Mouse (Mus musculus): ENCODE results near the gene Hk1. TPM values are rescaled to one million over a fixed set of nuclear protein-coding genes. Genes with fewer than 3 reads are reported as not detected.

Gene Hk1
- polyA plus RNA-seq, 1 experiment from 2014 or later = 28.4 TPM

DNA sequence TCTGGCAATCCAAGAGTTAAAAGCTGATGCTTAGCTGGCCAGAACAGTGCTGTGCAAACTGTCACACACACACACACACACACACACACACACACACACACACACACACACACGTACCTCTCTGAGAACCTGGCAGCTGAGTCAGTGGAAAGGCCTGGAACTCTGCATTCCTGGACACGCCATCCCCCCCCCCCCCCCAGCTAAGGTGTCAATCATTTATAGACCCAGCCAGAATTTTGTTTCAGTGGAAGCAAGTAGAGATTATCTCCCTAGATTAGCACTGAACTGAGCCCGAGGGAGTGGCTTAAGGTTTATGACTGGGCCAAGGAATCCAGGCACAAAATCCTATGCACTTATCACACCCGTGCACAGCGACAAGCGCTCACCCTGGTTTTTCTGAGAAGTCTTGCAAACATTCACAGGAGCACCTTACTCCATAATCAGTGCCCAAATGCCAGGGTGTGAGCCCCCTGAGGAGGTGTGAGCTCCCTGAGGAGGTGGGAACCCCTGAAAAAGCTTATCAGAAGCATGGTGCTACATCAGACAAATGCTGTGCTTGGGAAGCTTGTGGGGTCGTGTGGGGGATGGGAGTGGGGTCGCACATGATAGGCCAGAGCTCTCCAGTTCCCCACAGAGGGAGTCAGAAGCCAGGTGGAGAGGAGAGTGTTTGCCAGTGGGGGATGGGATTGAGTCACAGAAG lies 33.3 kb upstream of the Hk1 start:
- no peak overlapping the region for H3K27ac ChIP-seq (replicated peaks; ENCODE audit: low read depth, low read length)
- DNase-seq (ENCODE audit: low spot score) (peak; percentile 17), ATAC-seq (ENCODE audit: low read depth) (no peak)
- no peaks in the 10 kb centered on the region for H3K9me3 ChIP-seq (ENCODE audit: control insufficient read depth, low read length)
- H3K4me1 ChIP-seq (ENCODE audit: control insufficient read depth, insufficient read depth, low read length) = no peaks in the 10 kb centered on the region
- no peaks in the 10 kb centered on the region for H3K36me3 ChIP-seq (ENCODE audit: control insufficient read depth, insufficient read depth, low read length)
- no peak overlapping the region for H3K9ac ChIP-seq (ENCODE audit: low read depth, low read length)
- no peak overlapping the region for H3K4me2 ChIP-seq (ENCODE audit: low read depth, low read length)
- WGBS = 27% methylated on average over 8 of the region's 8 CpGs
- H3K4me3 ChIP-seq (ENCODE audit: low read depth, low read length) = no peak overlapping the region
- no peaks in the 10 kb centered on the region for H3K27me3 ChIP-seq (replicated peaks; ENCODE audit: control insufficient read depth, insufficient read depth, low read length)

DNA sequence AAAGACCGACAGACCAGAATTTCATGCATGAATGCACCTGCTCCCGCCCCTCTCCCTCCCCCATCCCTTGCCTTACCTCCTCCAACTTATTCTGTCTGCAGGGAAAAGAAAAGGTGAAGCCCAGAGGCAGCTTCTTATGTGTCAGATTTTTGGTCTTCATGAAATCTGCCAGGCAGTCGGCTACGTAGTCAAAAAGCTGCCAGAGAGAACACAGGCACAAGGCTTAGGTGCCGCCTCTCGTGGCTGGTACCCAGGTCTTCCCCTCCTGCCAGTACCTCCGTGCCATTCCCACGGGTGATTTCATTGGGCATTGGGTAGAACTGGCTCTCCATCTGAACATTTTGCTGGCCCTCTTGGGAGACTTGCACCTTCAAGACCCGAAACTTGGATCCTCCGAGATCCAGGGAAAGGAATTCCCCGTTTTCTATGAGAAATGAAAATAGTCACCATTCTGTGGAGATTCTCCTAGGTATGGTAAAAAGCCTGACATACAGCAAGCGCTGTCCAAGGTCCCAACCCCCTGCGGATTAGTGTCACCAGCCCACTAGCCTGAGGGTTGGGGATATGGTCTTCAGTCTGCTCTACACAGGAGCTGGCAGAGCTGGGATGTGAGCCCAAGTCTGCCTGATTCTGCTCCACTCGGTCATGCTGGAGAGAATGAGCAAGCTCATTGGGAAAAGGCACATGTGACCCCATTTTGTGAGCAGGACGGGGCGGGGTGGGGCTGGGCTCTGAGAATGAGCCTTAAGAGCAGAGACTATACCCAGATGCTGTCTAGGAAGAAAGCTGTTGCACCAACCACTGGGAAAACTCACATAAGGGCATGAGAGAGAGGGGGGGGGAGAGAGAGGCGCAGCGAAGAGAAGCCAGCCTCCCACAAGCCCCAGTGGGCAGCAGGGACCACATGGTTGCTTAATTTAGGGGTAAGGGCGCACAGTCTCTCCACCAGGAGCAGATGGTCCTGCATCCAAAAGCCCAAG lies 32.0 kb upstream of the Hk1 start:
- 65% methylated on average over 19 of the region's 19 CpGs for WGBS
- H3K9me3 ChIP-seq (ENCODE audit: control insufficient read depth, low read length) = no peaks in the 10 kb centered on the region
- ATAC-seq (ENCODE audit: low read depth) (no peak), DNase-seq (ENCODE audit: low spot score) (no peak)
- no peaks in the 10 kb centered on the region for H3K27me3 ChIP-seq (replicated peaks; ENCODE audit: control insufficient read depth, insufficient read depth, low read length)
- no peak overlapping the region for H3K4me3 ChIP-seq (ENCODE audit: low read depth, low read length)
- H3K36me3 ChIP-seq (ENCODE audit: control insufficient read depth, insufficient read depth, low read length) = no peaks in the 10 kb centered on the region
- H3K27ac ChIP-seq (replicated peaks; ENCODE audit: low read depth, low read length) = no peak overlapping the region
- no peak overlapping the region for H3K4me2 ChIP-seq (ENCODE audit: low read depth, low read length)
- H3K4me1 ChIP-seq (ENCODE audit: control insufficient read depth, insufficient read depth, low read length) = no peaks in the 10 kb centered on the region
- no peak overlapping the region for H3K9ac ChIP-seq (ENCODE audit: low read depth, low read length)

DNA sequence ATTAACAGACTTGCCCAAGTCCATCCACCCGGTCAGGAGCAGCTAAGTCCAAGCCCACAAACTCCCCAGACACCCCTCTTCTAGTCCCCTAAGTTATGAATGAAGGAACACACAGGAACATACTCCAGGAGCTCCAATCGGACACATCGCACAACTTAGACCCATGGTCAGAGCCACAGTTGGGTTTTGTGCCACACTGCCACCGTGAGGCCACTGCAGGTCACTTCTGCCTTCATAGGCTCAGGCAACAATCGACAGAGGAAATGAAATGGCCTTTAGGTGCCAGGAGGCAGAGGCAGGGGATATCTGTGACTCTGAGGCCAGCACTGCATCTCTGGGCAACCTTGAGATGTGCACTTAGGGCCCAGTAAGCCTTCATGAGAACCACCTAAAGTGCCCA lies 31.2 kb upstream of the Hk1 start:
- H3K27ac ChIP-seq (replicated peaks; ENCODE audit: low read depth, low read length) = no peak overlapping the region
- H3K9ac ChIP-seq (ENCODE audit: low read depth, low read length) = no peak overlapping the region
- H3K4me1 ChIP-seq (ENCODE audit: control insufficient read depth, insufficient read depth, low read length) = no peaks in the 10 kb centered on the region
- H3K9me3 ChIP-seq (ENCODE audit: control insufficient read depth, low read length) = no peaks in the 10 kb centered on the region
- 4% methylated on average over 5 of the region's 5 CpGs for WGBS
- peak; percentile 72 for DNase-seq (ENCODE audit: low spot score)
- ATAC-seq (ENCODE audit: low read depth) = peak; percentile 85
- no peak overlapping the region for H3K4me3 ChIP-seq (ENCODE audit: low read depth, low read length)
- H3K36me3 ChIP-seq (ENCODE audit: control insufficient read depth, insufficient read depth, low read length) = no peaks in the 10 kb centered on the region
- H3K27me3 ChIP-seq (replicated peaks; ENCODE audit: control insufficient read depth, insufficient read depth, low read length) = no peaks in the 10 kb centered on the region
- no peak overlapping the region for H3K4me2 ChIP-seq (ENCODE audit: low read depth, low read length)

DNA sequence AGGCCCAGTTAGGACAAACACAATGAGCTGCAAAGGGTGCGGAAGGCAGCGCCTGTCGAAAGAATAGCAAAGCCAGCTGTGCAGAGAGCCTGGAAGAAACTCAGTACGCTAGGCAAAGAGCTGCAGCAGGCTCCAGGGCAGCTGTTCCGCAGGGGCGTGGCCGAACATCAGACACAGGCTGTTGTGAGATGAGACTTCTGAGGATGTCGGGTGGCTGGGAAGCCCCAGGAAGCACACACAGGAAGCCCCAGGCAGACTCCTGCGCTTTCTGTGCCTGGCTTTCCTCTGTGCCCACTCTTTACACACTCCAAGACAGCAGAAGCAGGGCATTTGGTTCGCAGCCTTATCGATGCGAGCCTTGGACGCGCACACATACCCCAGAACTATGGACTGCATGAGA lies 25.2 kb upstream of the Hk1 start:
- Histone ChIP-seq H3K4me3 (ENCODE audit: low read depth, low read length) (0 out of 2 replicates have a peak overlapping the region, but pooled peaks have one; percentile 11), H3K4me2 (ENCODE audit: low read depth, low read length) (peak overlapping the region; percentile 50), H3K27ac (replicated peaks; ENCODE audit: low read depth, low read length) (no peak overlapping the region), H3K27me3 (replicated peaks; ENCODE audit: control insufficient read depth, insufficient read depth, low read length) (no peaks in the 10 kb centered on the region; the same call in 1 of the 2 replicates), H3K9me3 (ENCODE audit: control insufficient read depth, low read length) (no peaks in the 10 kb centered on the region), H3K9ac (ENCODE audit: low read depth, low read length) (0 out of 2 replicates have a peak overlapping the region, but pooled peaks have one; percentile 34), H3K4me1 (ENCODE audit: control insufficient read depth, insufficient read depth, low read length) (no peaks in the 10 kb centered on the region), H3K36me3 (ENCODE audit: control insufficient read depth, insufficient read depth, low read length) (no peaks in the 10 kb centered on the region)
- ATAC-seq (ENCODE audit: low read depth) (peak; percentile 83; the same call in 1 of the 2 replicates), DNase-seq (ENCODE audit: low spot score) (peak; percentile 88)
- 35% methylated on average over 14 of the region's 14 CpGs for WGBS

DNA sequence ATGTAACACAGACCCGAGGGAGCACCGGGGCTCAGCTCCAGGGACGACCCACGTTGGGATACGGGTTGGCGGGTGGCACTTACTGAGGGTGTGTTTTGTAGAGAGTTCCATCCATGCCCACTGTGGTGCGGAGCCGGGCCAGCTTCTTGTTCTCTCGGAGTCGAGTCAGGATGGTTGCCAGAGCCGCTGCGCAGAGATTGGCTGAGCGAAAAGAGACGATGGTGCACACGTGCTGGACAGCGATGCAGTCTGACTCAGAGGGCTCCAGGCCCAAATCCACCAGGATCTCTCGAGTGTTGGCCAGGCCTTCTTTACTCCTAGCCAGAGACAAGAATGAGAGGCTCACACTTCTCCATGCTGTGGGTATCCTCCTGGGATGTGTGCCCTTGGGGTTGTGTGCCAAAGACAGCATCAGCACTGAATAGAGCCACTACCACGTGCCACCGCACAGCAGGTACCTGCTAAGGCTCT lies 22.0 kb upstream of the Hk1 start:
- no peaks in the 10 kb centered on the region; the same call in 1 of the 2 replicates for H3K27me3 ChIP-seq (replicated peaks; ENCODE audit: control insufficient read depth, insufficient read depth, low read length)
- no peak overlapping the region for H3K9ac ChIP-seq (ENCODE audit: low read depth, low read length)
- H3K9me3 ChIP-seq (ENCODE audit: control insufficient read depth, low read length) = no peaks in the 10 kb centered on the region
- H3K4me1 ChIP-seq (ENCODE audit: control insufficient read depth, insufficient read depth, low read length) = no peaks in the 10 kb centered on the region
- DNase-seq (ENCODE audit: low spot score) (no peak), ATAC-seq (ENCODE audit: low read depth) (no peak)
- 74% methylated on average over 19 of the region's 19 CpGs for WGBS
- H3K4me2 ChIP-seq (ENCODE audit: low read depth, low read length) = no peak overlapping the region
- H3K27ac ChIP-seq (replicated peaks; ENCODE audit: low read depth, low read length) = no peak overlapping the region
- no peaks in the 10 kb centered on the region for H3K36me3 ChIP-seq (ENCODE audit: control insufficient read depth, insufficient read depth, low read length)
- no peak overlapping the region for H3K4me3 ChIP-seq (ENCODE audit: low read depth, low read length)

DNA sequence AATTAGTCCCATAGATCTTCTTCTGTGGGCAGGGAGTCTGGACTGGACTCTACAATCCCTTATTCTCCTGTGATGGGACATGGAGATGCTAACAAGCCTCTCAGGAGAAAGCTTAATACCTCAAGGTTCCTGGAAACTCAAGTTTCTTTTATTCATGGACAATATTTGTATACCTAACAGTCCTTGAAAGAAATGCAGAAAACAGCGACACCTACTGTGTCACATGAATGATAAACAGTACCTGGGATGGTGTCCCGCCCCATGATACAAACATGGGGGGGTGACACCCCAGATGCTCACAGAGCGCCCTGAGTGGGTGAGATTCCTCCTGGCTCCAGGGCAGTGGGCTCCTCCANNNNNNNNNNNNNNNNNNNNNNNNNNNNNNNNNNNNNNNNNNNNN lies 3.3 kb upstream of the Hk1 start:
- H3K9me3 ChIP-seq (ENCODE audit: control insufficient read depth, low read length) = no peaks in the 10 kb centered on the region
- H3K27me3 ChIP-seq (replicated peaks; ENCODE audit: control insufficient read depth, insufficient read depth, low read length) = no peaks in the 10 kb centered on the region
- ATAC-seq (ENCODE audit: low read depth) = no peak
- H3K27ac ChIP-seq (replicated peaks; ENCODE audit: low read depth, low read length) = no peak overlapping the region
- H3K4me2 ChIP-seq (ENCODE audit: low read depth, low read length) = no peak overlapping the region
- H3K4me3 ChIP-seq (ENCODE audit: low read depth, low read length) = no peak overlapping the region
- no peaks in the 10 kb centered on the region for H3K4me1 ChIP-seq (ENCODE audit: control insufficient read depth, insufficient read depth, low read length)
- H3K36me3 ChIP-seq (ENCODE audit: control insufficient read depth, insufficient read depth, low read length) = no peaks in the 10 kb centered on the region
- DNase-seq (ENCODE audit: low spot score) = no peak
- 68% methylated on average over 3 of the region's 3 CpGs for WGBS
- H3K9ac ChIP-seq (ENCODE audit: low read depth, low read length) = no peak overlapping the region

DNA sequence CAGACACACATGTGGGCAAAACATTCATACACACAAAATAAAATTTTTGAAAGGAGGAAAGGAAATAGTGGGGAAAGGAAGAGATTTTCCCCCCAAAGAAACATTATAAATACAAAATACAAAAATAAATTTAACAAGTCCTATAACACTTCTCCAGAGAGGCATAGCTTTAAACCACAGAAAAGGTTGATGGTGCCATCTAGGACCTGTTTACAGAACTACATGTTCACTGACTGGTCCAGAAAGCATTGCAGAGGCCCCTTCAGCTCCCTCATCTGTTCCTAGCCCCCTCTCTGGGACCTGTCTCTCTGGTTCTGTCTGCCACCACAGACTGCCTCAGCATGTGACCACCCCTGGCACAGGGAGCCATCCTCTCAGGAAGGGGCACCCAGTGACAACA lies 1.2 kb upstream of the Hk1 start:
- H3K4me3 ChIP-seq (ENCODE audit: low read depth, low read length) = no peak overlapping the region

DNA sequence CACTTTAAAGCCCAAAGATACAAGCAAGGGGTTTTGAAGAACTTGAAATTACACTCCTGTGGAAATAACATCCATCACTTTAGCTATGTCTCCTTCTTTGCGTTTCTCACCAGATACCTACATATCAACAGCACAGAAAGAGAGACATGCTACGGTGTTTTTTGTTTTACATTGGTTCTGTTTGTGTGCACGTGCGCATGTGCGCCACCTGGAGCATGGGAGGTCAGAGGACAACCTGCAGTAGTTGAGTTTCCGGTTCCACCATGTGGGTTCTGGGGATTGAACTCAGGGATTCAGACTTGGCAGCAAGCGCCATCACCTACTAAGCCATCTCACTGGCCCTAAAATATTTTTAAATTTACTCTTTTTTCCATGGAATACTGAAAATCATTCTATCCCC lies 20.9 kb downstream of the Hk1 start:
- Histone ChIP-seq H3K9me3 (ENCODE audit: control insufficient read depth, low read length) (no peaks in the 10 kb centered on the region), H3K4me2 (ENCODE audit: low read depth, low read length) (no peak overlapping the region), H3K9ac (ENCODE audit: low read depth, low read length) (no peak overlapping the region), H3K4me1 (ENCODE audit: control insufficient read depth, insufficient read depth, low read length) (no peaks in the 10 kb centered on the region), H3K36me3 (ENCODE audit: control insufficient read depth, insufficient read depth, low read length) (no peaks in the 10 kb centered on the region), H3K4me3 (ENCODE audit: low read depth, low read length) (no peak overlapping the region), H3K27ac (replicated peaks; ENCODE audit: low read depth, low read length) (no peak overlapping the region), H3K27me3 (replicated peaks; ENCODE audit: control insufficient read depth, insufficient read depth, low read length) (no peaks in the 10 kb centered on the region)
- no peak for DNase-seq (ENCODE audit: low spot score)
- WGBS = 89% methylated on average over 7 of the region's 7 CpGs
- ATAC-seq (ENCODE audit: low read depth) = no peak

More for the DNA sequence above, 1.2 kb upstream of the Hk1 start:
- DNase-seq (ENCODE audit: low spot score) (no peak), ATAC-seq (ENCODE audit: low read depth) (no peak)
- no peak overlapping the region for H3K27ac ChIP-seq (replicated peaks; ENCODE audit: low read depth, low read length)
- no peaks in the 10 kb centered on the region for H3K27me3 ChIP-seq (replicated peaks; ENCODE audit: control insufficient read depth, insufficient read depth, low read length)
- no peaks in the 10 kb centered on the region for H3K4me1 ChIP-seq (ENCODE audit: control insufficient read depth, insufficient read depth, low read length)
- H3K9ac ChIP-seq (ENCODE audit: low read depth, low read length) = no peak overlapping the region
- H3K36me3 ChIP-seq (ENCODE audit: control insufficient read depth, insufficient read depth, low read length) = no peaks in the 10 kb centered on the region
- no peaks in the 10 kb centered on the region for H3K9me3 ChIP-seq (ENCODE audit: control insufficient read depth, low read length)
- H3K4me2 ChIP-seq (ENCODE audit: low read depth, low read length) = no peak overlapping the region

Measured in embryonic facial prominence, embryonic 14.5 days (tissue).